Mouse (Mus musculus) lung, embryonic 14.5 days (tissue): Measurements from ENCODE around the gene Helt. TPM values are rescaled to one million over a fixed set of nuclear protein-coding genes. Genes with fewer than 3 reads are reported as not detected.

ENCODE experiments used
- ATAC-seq: fragments of 200-750 bp; cut with Nextera tagmentation; 2 replicates; pipeline ENCODE4 v1.8.0; 2017; ENCODE audit warnings: mild to moderate bottlenecking, moderate TSS enrichment, moderate library complexity; ENCODE audit not compliant: insufficient read depth
- DNase-seq: peaks from one replicate; pipeline ENCODE4 v3.0.0-alpha.2; 2015
- H3K27ac ChIP-seq: fragments of 300-500 bp; sonication (generic); 2 replicates; pipeline ENCODE4 v1.5.1; 2014; ENCODE audit warnings: low read depth, mild to moderate bottlenecking, moderate library complexity
- H3K27me3 ChIP-seq: fragments of 300-500 bp; sonication (generic); 2 replicates; pipeline ENCODE4 v1.6.1; 2014; ENCODE audit warnings: low read length, control low read depth; ENCODE audit not compliant: insufficient read depth
- H3K36me3 ChIP-seq: fragments of 300-500 bp; sonication (generic); 2 replicates; pipeline ENCODE4 v1.6.1; 2014; ENCODE audit warnings: control low read depth; ENCODE audit not compliant: insufficient read depth
- H3K4me1 ChIP-seq: fragments of 300-500 bp; sonication (generic); 2 replicates; pipeline ENCODE4 v1.6.1; 2014; ENCODE audit warnings: antibody characterized with exemption, control low read depth; ENCODE audit not compliant: insufficient read depth
- H3K4me2 ChIP-seq: fragments of 300-500 bp; sonication (generic); 2 replicates; pipeline ENCODE4 v1.6.1; 2014; ENCODE audit warnings: mild to moderate bottlenecking
- H3K4me3 ChIP-seq: fragments of 300-500 bp; sonication (generic); 2 replicates; pipeline ENCODE4 v1.5.1; 2014; ENCODE audit warnings: low read depth, low read length
- H3K9ac ChIP-seq: fragments of 300-500 bp; sonication (generic); 2 replicates; pipeline ENCODE4 v1.6.1; 2014
- H3K9me3 ChIP-seq: fragments of 300-500 bp; sonication (generic); 2 replicates; pipeline ENCODE4 v1.6.1; 2016; ENCODE audit warnings: low read depth, low read length, control low read depth
- CTCF ChIP-seq: IDR thresholded peaks from 2 replicates; pipeline ENCODE4 v1.5.1; 2016; ENCODE audit warnings: antibody characterized with exemption, low read depth
- WGBS: fragments of 180-500 bp; shearing (Covaris S2); extraction: QIAGEN DNeasy Blood & Tissue Kit; methylation state at CpG from one replicate; pipeline ENCODE4 v1.1.7; 2014; 5-methylcytosine and 5-hydroxymethylcytosine counted together
- polyA plus RNA-seq: library from polyadenylated mRNA; unstranded; fragments of >200 nt; fragmentation: Nextera tagmentation; extraction: Ambion mirVana; gene quantifications from 2 replicates; pipeline ENCODE4 v1.2.1, GENCODE M21; 2014

Gene Helt
- polyA plus RNA-seq, 1 experiment from 2014 or later, result not detected

DNA sequence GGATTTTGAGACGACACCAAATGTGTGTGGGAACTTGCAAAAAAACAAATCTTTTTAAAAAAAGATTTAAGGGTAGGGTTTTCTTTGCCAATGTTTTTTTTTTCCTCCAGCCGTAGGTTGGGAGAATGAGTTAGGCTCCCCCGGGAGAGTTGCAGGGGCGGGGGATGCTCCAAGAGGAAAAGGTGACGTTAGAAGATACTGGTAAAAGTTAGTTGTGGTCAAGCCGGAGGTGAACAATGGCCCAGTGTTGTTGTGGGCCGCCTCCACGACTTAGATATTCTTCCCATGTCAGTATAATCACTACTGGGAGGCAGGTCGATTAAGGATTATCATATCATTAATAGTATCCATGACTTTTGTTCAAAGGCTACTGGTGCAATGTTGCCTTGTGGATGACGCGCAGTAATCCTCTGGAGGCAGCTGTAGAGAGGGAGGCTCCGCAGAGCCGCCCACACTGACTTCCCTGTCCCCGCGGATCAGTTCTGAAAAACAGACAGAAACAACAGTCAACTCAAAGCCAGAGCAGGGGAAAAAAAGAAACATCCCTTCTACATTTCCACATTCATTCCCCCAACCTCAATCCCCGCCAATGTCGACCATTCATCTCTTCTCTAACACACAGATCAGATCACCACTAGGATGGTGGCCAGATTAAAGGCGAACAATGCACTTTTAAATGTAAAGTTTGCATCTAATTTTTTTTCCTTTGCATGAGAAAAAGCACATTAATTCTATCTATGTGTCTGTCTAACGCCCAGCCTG is 36.4 kb downstream of the Helt start:
- TF ChIP-seq CTCF, result no peak
- H3K4me1 ChIP-seq, result no peaks in the 10 kb centered on the region
- H3K27me3 ChIP-seq, result no peaks in the 10 kb centered on the region
- no peak overlapping the region for H3K4me2 ChIP-seq
- ATAC-seq (no peak), DNase-seq (no peak)
- no peak overlapping the region for H3K9ac ChIP-seq
- H3K36me3 ChIP-seq, result no peaks in the 10 kb centered on the region
- WGBS, result 46% methylated on average over 19 of the region's 19 CpGs
- no peak overlapping the region for H3K4me3 ChIP-seq
- H3K27ac ChIP-seq, result no peak overlapping the region
- H3K9me3 ChIP-seq, result no peaks in the 10 kb centered on the region

DNA sequence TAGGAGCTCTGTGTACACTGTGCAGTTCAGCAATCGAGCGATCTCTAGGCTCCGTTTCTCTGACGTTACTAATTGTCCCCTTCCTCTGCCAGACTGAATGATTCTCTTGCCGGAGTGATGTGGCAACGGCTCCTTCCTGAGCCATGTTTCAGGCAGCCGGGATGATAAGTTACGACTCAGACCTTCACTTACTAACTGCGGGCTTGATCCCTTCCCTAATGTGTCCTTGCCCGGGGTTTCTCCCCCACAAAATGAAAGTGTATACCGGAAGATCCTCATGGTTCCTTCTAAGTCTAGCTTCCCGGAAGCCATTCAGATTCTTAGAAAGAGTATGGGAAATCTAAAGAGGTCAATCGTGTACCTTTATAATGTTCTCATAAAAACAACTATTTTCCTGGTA is 42.0 kb downstream of the Helt start:
- no peaks in the 10 kb centered on the region for H3K9me3 ChIP-seq
- H3K4me1 ChIP-seq, result no peaks in the 10 kb centered on the region
- H3K4me2 ChIP-seq, result peak overlapping the region; percentile 39; the same call in 1 of the 2 replicates
- H3K9ac ChIP-seq, result no peak overlapping the region
- no peaks in the 10 kb centered on the region for H3K36me3 ChIP-seq
- no peak for TF ChIP-seq CTCF
- no peak for ATAC-seq
- H3K27ac ChIP-seq, result no peak overlapping the region
- no peaks in the 10 kb centered on the region for H3K27me3 ChIP-seq
- peak; percentile 8 for DNase-seq
- no peak overlapping the region for H3K4me3 ChIP-seq
- WGBS, result 55% methylated on average over 13 of the region's 13 CpGs

DNA sequence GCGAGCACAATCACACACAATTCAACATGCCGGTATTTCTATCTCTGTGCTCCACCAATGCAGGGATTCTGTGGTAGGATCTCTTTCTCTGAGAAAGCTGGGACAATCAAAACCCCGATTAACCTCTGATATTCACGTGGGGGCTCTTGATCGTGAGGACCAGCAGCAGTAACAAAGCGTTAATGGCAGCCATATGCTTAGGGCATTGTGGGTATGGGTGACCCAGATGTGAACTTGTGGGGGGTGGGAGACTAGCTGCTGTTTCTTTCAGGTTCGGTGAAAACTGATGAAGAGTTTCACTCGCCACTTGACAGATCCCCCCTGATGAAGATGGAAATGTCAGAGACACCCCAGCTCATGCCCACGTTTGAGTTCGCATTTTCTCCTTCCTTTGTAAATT is 42.9 kb downstream of the Helt start:
- H3K4me2 ChIP-seq, result peak overlapping the region; percentile 16; the same call in 1 of the 2 replicates
- ATAC-seq, result no peak
- no peak for DNase-seq
- H3K27ac ChIP-seq, result no peak overlapping the region
- 34% methylated on average over 10 of the region's 10 CpGs for WGBS
- no peak for TF ChIP-seq CTCF
- no peaks in the 10 kb centered on the region for H3K4me1 ChIP-seq
- no peaks in the 10 kb centered on the region for H3K36me3 ChIP-seq
- no peak overlapping the region for H3K9ac ChIP-seq
- H3K9me3 ChIP-seq, result no peaks in the 10 kb centered on the region
- H3K4me3 ChIP-seq, result no peak overlapping the region
- no peaks in the 10 kb centered on the region for H3K27me3 ChIP-seq

DNA sequence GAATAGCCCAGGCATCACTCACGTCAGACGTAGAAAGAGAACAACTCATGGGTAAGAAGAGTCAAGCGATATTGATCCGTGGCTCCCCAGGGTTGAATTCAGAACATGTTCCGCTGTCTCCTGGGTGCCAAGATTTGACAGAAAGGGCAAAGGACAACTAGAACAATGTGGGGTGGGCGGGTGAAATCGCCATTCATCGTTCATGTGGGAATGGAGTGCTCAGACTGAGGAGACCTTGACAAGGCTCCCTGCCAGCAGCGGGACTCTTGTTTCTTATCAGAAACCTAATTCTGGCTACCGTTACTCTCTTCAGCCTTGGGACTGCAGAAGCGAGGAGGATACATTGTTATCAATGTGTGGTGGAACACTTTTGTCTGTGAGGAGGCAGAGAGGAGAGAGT is 48.1 kb downstream of the Helt start:
- Histone ChIP-seq H3K27ac (no peak overlapping the region), H3K27me3 (no peaks in the 10 kb centered on the region), H3K4me2 (no peak overlapping the region), H3K4me1 (no peaks in the 10 kb centered on the region; the same call in 1 of the 2 replicates), H3K9ac (no peak overlapping the region), H3K9me3 (no peaks in the 10 kb centered on the region), H3K36me3 (no peaks in the 10 kb centered on the region), H3K4me3 (no peak overlapping the region)
- 48% methylated on average over 11 of the region's 11 CpGs for WGBS
- ATAC-seq (no peak), DNase-seq (no peak)
- TF ChIP-seq CTCF, result no peak

DNA sequence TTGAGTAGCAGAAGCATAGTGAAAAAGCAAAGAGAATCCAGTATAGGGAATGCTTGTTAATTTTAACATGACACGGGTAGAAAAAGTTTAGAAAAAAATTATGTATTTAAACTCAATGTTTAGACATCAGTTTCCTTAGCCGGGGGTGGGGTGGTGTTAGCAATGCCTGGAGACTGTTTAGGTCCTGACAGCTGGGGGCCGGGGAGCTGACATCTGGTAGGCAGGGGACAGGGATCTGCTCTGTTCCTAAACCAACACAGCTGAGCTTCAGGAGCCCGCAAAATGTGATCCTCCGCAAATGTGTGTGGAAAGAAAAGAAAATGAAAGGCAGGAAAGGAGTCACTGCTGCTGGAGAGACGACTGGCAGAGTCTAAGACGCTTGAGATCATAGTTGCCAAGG is 51.5 kb downstream of the Helt start:
- no peak overlapping the region for H3K9ac ChIP-seq
- no peaks in the 10 kb centered on the region; the same call in 1 of the 2 replicates for H3K4me1 ChIP-seq
- H3K36me3 ChIP-seq, result no peaks in the 10 kb centered on the region
- no peak overlapping the region for H3K4me2 ChIP-seq
- DNase-seq (peak; percentile 45), ATAC-seq (peak; percentile 58; the same call in 1 of the 2 replicates)
- 0 out of 2 replicates have a peak overlapping the region, but pooled peaks have one; percentile 46 for H3K27ac ChIP-seq
- H3K27me3 ChIP-seq, result no peaks in the 10 kb centered on the region
- no peak overlapping the region for H3K4me3 ChIP-seq
- TF ChIP-seq CTCF, result no peak
- WGBS, result 24% methylated on average over 7 of the region's 7 CpGs
- H3K9me3 ChIP-seq, result no peaks in the 10 kb centered on the region

Other genes starting within 250 kb of the Helt start
- gene Cfap97, start 142.9 kb downstream of the Helt start, polyA plus RNA-seq, result 24.1 and 25.3 TPM in 2 replicates
- gene Snx25, start 142.5 kb downstream of the Helt start, polyA plus RNA-seq, result 9.2 and 12.3 TPM in 2 replicates
- gene Slc25a4, start 83.4 kb downstream of the Helt start, polyA plus RNA-seq, result 431 and 432 TPM in 2 replicates
- 15.7 and 16.1 TPM in 2 replicates for gene Acsl1, start 176.4 kb upstream of the Helt start, polyA plus RNA-seq